Mouse (Mus musculus): ENCODE results near the gene Fmnl3.

- TF ChIP-seq POLR2A (IDR thresholded peaks at IDR 0.05; ENCODE audit: insufficient read depth, low read depth, low read length): no peak
- no peak for TF ChIP-seq CTCF (IDR thresholded peaks at IDR 0.05; ENCODE audit: insufficient read depth, low read depth, low read length)
Observed at GRCm38 (mm10) chr15:99416957-99417356, 46.7 kb upstream of the Fmnl3 start.
